In the genomic region with DNA sequence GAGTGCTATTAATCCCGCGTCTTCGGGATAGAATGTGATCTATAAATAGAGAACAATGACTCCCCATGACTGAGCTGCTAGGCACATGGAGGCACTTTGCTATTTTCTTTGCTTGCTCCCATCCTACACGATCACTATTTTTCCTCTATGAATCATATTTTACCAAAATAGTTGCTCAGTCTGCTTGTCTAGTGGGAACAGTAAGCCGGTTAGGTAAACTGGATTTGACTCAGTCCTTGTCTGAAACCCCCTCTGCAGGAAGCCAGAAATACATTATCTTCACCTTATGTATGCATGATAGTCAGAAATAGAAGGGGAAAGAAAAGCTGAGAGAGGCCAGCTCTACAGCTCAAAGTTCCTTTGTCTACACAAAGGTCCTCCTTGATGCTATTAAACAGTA, we compare ENCODE assay signal across 26 mouse cellular contexts. TPM values are rescaled to one million over a fixed set of nuclear protein-coding genes. Genes with fewer than 3 reads are reported as not detected.
A peak's percentile ranks its signal among the peaks of the same experiment; 100 is the strongest.
DNase-seq lines count a peak whose midpoint lies in the region; ATAC-seq and TF ChIP-seq lines count a peak whose summit lies in the region.
"Had no signal": no experiment of that assay in that cellular context is flagged by ENCODE, and none has a peak within 500 bp of the region (broad histone marks: within the 10 kb centered on the region; RNA-seq: fewer than 3 reads in every experiment).

No protein-coding gene starts in this region.

- peak; percentile 96 for ATAC-seq in frontal cortex, adult (ENCODE audit: low TSS enrichment)
- ATAC-seq: activated CD4-positive, CD25-positive, alpha-beta regulatory T cell, adult 4 months; forebrain, embryonic 14.5 days; forebrain, postnatal 0 days had no signal

- intact Hi-C loops in left cerebral cortex, adult 2 months (cut with DNase I): loop anchor here (5.0 kb wide), 1 partner anchor 659 kb away; no protein-coding TSS in a partner anchor
- intact Hi-C loops in left cerebral cortex, postnatal 36 days (cut with DNase I): no loop called here

- no peak overlapping the region for H3K4me3 ChIP-seq in layer of hippocampus, adult 2 months
- H3K4me3 ChIP-seq in left cerebral cortex, adult 2 months: no peak overlapping the region
- H3K4me3 ChIP-seq: embryonic facial prominence, embryonic 12.5 days; embryonic facial prominence, embryonic 15.5 days; heart, embryonic 10.5 days; hindbrain, embryonic 12.5 days; hindbrain, embryonic 15.5 days had no signal

- TF ChIP-seq CTCF in layer of hippocampus, adult 2 months (conservative IDR thresholded peaks at IDR 0.05): no peak
- TF ChIP-seq CTCF in left cerebral cortex, adult 2 months (IDR thresholded peaks at IDR 0.05): no peak

- no peak for DNase-seq in frontal cortex, postnatal 14 days (ENCODE audit: low spot score in 2 of 2)
- no peak for DNase-seq in layer of hippocampus, adult 2 months (ENCODE audit: low spot score in 2 of 2)
- no peak for DNase-seq in layer of hippocampus, adult 8-10 months (ENCODE audit: low spot score in 2 of 2)
- DNase-seq in left cerebral cortex, adult 2 months (ENCODE audit: extremely low spot score in 1 of 2, low spot score in 2 of 2): no peak
- no peak for DNase-seq in left cerebral cortex, postnatal 36 days (ENCODE audit: low spot score in 2 of 2)
- DNase-seq in right cerebral cortex, adult 18-20 months: peak; percentile 39
- no peak for DNase-seq in right cerebral cortex, adult 2 months (ENCODE audit: low spot score in 2 of 2)
- DNase-seq: adrenal gland, adult 8-10 months; adrenal gland, postnatal 36 days; cerebellum, adult 11 months; cerebellum, adult 2 months; cerebellum, adult 9-11 months; cerebellum, postnatal 25 days; forebrain, postnatal 0 days; gastrocnemius, postnatal 25 days; heart, adult 18-20 months had no signal

- H3K27ac ChIP-seq in layer of hippocampus, adult 2 months: peak overlapping the region; percentile 12
- H3K27ac ChIP-seq in left cerebral cortex, adult 2 months: peak overlapping the region; percentile 71
- H3K27ac ChIP-seq: embryonic facial prominence, embryonic 12.5 days; embryonic facial prominence, embryonic 15.5 days; heart, embryonic 10.5 days; hindbrain, embryonic 12.5 days; hindbrain, embryonic 15.5 days had no signal

RNA-seq across cellular contexts. Expression of a gene that starts 31.3 kb away (rescaled TPM):
- total RNA-seq in layer of hippocampus, adult 2 months (2021): 100 to 1,000 TPM; 406 to 411 TPM
- total RNA-seq in layer of hippocampus, adult 8-10 months (2022): 100 to 1,000 TPM; 395 to 458 (median 428) TPM
- 100 to 1,000 TPM; 623 to 651 TPM for total RNA-seq in left cerebral cortex, adult 2 months (2021)
- total RNA-seq in left cerebral cortex, postnatal 36 days (2021): 100 to 1,000 TPM; 603 to 705 TPM
- total RNA-seq: common myeloid progenitor, adult 5-6 weeks; hematopoietic stem cell, adult 5-6 weeks had no signal
